ENCODE assay signal across 32 mouse cellular contexts in genomic region chr14:99323376-99323775, GRCm38 (mm10). TPM values are rescaled to one million over a fixed set of nuclear protein-coding genes. Genes with fewer than 3 reads are reported as not detected.
"Had no signal": no experiment of that assay in that cellular context is flagged by ENCODE, and none has a peak within 500 bp of the region (broad histone marks: within the 10 kb centered on the region; RNA-seq: fewer than 3 reads in every experiment).

No protein-coding gene starts in this region.

- H3K4me2 ChIP-seq: limb, embryonic 12.5 days; limb, embryonic 13.5 days; limb, embryonic 15.5 days; liver, embryonic 11.5 days; liver, embryonic 12.5 days; liver, embryonic 13.5 days; liver, embryonic 15.5 days; lung, embryonic 14.5 days; lung, embryonic 15.5 days; midbrain, embryonic 11.5 days; midbrain, embryonic 12.5 days; midbrain, embryonic 13.5 days; midbrain, embryonic 15.5 days; neural tube, embryonic 12.5 days had no signal

- H3K9ac ChIP-seq: limb, embryonic 12.5 days; limb, embryonic 13.5 days; limb, embryonic 15.5 days; liver, embryonic 12.5 days; liver, embryonic 13.5 days; liver, embryonic 14.5 days; liver, embryonic 15.5 days; liver, postnatal 0 days; lung, embryonic 14.5 days; lung, embryonic 15.5 days; midbrain, embryonic 12.5 days; midbrain, embryonic 13.5 days; midbrain, embryonic 15.5 days; neural tube, embryonic 12.5 days had no signal

- H3K27me3 ChIP-seq: limb, embryonic 12.5 days; limb, embryonic 13.5 days; limb, embryonic 15.5 days; liver, embryonic 12.5 days; liver, embryonic 13.5 days; liver, embryonic 15.5 days; lung, embryonic 15.5 days; megakaryocyte, embryonic 14.5 days; midbrain, embryonic 12.5 days; midbrain, embryonic 13.5 days; midbrain, embryonic 15.5 days; neural tube, embryonic 12.5 days had no signal

- ATAC-seq: liver, embryonic 12.5 days; liver, postnatal 0 days; lung, postnatal 0 days; midbrain, embryonic 13.5 days; midbrain, embryonic 15.5 days; midbrain, embryonic 16.5 days had no signal

- H3K27ac ChIP-seq: limb, embryonic 10.5 days; limb, embryonic 12.5 days; limb, embryonic 13.5 days; limb, embryonic 15.5 days; liver, embryonic 12.5 days; liver, embryonic 13.5 days; liver, embryonic 14.5 days; liver, embryonic 15.5 days; lung, embryonic 15.5 days; macrophage; midbrain, embryonic 10.5 days; midbrain, embryonic 12.5 days; midbrain, embryonic 13.5 days; midbrain, embryonic 15.5 days; neural tube, embryonic 12.5 days had no signal

- DNase-seq: left cerebral cortex, postnatal 4 days; liver; liver, embryonic 13.5 days; liver, postnatal 0 days; lung, adult 18-20 months; lung, adult 2 months; lung, embryonic 14.5 days; lung, postnatal 10 days; lung, postnatal 14 days; lung, postnatal 36 days; lung, postnatal 4 days; midbrain, embryonic 14.5 days had no signal

- H3K4me3 ChIP-seq: limb, embryonic 10.5 days; limb, embryonic 12.5 days; limb, embryonic 13.5 days; limb, embryonic 15.5 days; liver, embryonic 12.5 days; liver, embryonic 13.5 days; liver, embryonic 15.5 days; lung, embryonic 15.5 days; megakaryocyte, embryonic 14.5 days; midbrain, embryonic 10.5 days; midbrain, embryonic 12.5 days; midbrain, embryonic 13.5 days; midbrain, embryonic 15.5 days; myocyte; neural tube, embryonic 12.5 days had no signal

- H3K4me1 ChIP-seq: limb, embryonic 13.5 days; limb, embryonic 15.5 days; liver, embryonic 12.5 days; liver, embryonic 13.5 days; liver, embryonic 15.5 days; midbrain, embryonic 10.5 days; midbrain, embryonic 13.5 days; midbrain, embryonic 15.5 days; neural tube, embryonic 12.5 days had no signal

- H3K9me3 ChIP-seq: limb, embryonic 10.5 days; limb, embryonic 12.5 days; limb, embryonic 13.5 days; limb, embryonic 15.5 days; liver, embryonic 12.5 days; liver, embryonic 13.5 days; liver, embryonic 15.5 days; lung, embryonic 15.5 days; midbrain, embryonic 10.5 days; midbrain, embryonic 12.5 days; midbrain, embryonic 13.5 days; midbrain, embryonic 15.5 days; neural tube, embryonic 12.5 days had no signal

- H3K36me3 ChIP-seq: limb, embryonic 10.5 days; limb, embryonic 12.5 days; limb, embryonic 13.5 days; limb, embryonic 15.5 days; liver, embryonic 12.5 days; liver, embryonic 13.5 days; liver, embryonic 15.5 days; lung, embryonic 15.5 days; midbrain, embryonic 10.5 days; midbrain, embryonic 12.5 days; midbrain, embryonic 13.5 days; midbrain, embryonic 15.5 days; neural tube, embryonic 12.5 days had no signal

RNA-seq across cellular contexts. Expression of gene Klf5, which starts 24.9 kb away (rescaled TPM):
- polyA plus RNA-seq: macrophage had no signal
